8 mouse cellular contexts compared by ENCODE assay signal in genomic region chrX:99463962-99464361, GRCm38 (mm10). TPM values are rescaled to one million over a fixed set of nuclear protein-coding genes. Genes with fewer than 3 reads are reported as not detected.
DNase-seq lines count a peak whose midpoint lies in the region; ATAC-seq lines count a peak whose summit lies in the region.

No protein-coding gene starts in this region.

- H3K9me3 ChIP-seq in forebrain, embryonic 10.5 days = no peaks in the 10 kb centered on the region
- no peaks in the 10 kb centered on the region for H3K9me3 ChIP-seq in forebrain, embryonic 12.5 days
- H3K9me3 ChIP-seq in embryonic facial prominence, embryonic 14.5 days (ENCODE audit: control insufficient read depth, low read length) = no peaks in the 10 kb centered on the region
- H3K9me3 ChIP-seq in kidney, embryonic 16.5 days (ENCODE audit: low read length) = no peaks in the 10 kb centered on the region
- no peaks in the 10 kb centered on the region for H3K9me3 ChIP-seq in midbrain, embryonic 11.5 days (ENCODE audit: control insufficient read depth, low read length)

- peak; percentile 32 for DNase-seq in forebrain, embryonic 10.5 days (ENCODE audit: extremely low spot score, low spot score)
- DNase-seq in NIH3T3 (ENCODE audit: low read depth) = peak; percentile 27
- DNase-seq in embryonic facial prominence, embryonic 14.5 days (ENCODE audit: low spot score) = peak; percentile 28
- DNase-seq in midbrain, embryonic 11.5 days (ENCODE audit: low spot score, missing footprints) = peak; percentile 89
- no peak for DNase-seq in frontal cortex, postnatal 25 days (ENCODE audit: low spot score in 2 of 2)
- no peak for DNase-seq in urinary bladder, postnatal 14 days (ENCODE audit: low spot score)

- no peak overlapping the region for H3K4me2 ChIP-seq in forebrain, embryonic 12.5 days
- no peak overlapping the region for H3K4me2 ChIP-seq in embryonic facial prominence, embryonic 14.5 days (ENCODE audit: low read depth, low read length)
- H3K4me2 ChIP-seq in kidney, embryonic 16.5 days (replicated peaks; ENCODE audit: low read depth, low read length) = no peak overlapping the region
- H3K4me2 ChIP-seq in midbrain, embryonic 11.5 days = no peak overlapping the region

- no peak overlapping the region for H3K4me3 ChIP-seq in forebrain, embryonic 10.5 days
- no peak overlapping the region for H3K4me3 ChIP-seq in forebrain, embryonic 12.5 days (replicated peaks)
- no peak overlapping the region for H3K4me3 ChIP-seq in embryonic facial prominence, embryonic 14.5 days (ENCODE audit: low read depth, low read length)
- no peak overlapping the region for H3K4me3 ChIP-seq in kidney, embryonic 16.5 days (ENCODE audit: low read length)
- no peak overlapping the region for H3K4me3 ChIP-seq in midbrain, embryonic 11.5 days (ENCODE audit: low read depth, low read length)

- no peak overlapping the region for H3K27ac ChIP-seq in forebrain, embryonic 10.5 days
- no peak overlapping the region for H3K27ac ChIP-seq in forebrain, embryonic 12.5 days
- H3K27ac ChIP-seq in embryonic facial prominence, embryonic 14.5 days (replicated peaks; ENCODE audit: low read depth, low read length) = no peak overlapping the region
- H3K27ac ChIP-seq in kidney, embryonic 16.5 days (ENCODE audit: low read length) = no peak overlapping the region
- H3K27ac ChIP-seq in midbrain, embryonic 11.5 days (ENCODE audit: low read depth, low read length) = no peak overlapping the region

- no peak overlapping the region for H3K9ac ChIP-seq in forebrain, embryonic 12.5 days
- no peak overlapping the region for H3K9ac ChIP-seq in embryonic facial prominence, embryonic 14.5 days (ENCODE audit: low read depth, low read length)
- no peak overlapping the region for H3K9ac ChIP-seq in kidney, embryonic 16.5 days (replicated peaks; ENCODE audit: low read length)
- H3K9ac ChIP-seq in midbrain, embryonic 11.5 days (ENCODE audit: low read length) = no peak overlapping the region

- no peak for ATAC-seq in forebrain, embryonic 12.5 days (ENCODE audit: low FRiP score)
- ATAC-seq in embryonic facial prominence, embryonic 14.5 days (ENCODE audit: low read depth) = peak; percentile 81; the same call in 1 of the 2 replicates
- ATAC-seq in kidney, embryonic 16.5 days (ENCODE audit: low FRiP score, low TSS enrichment) = peak; percentile 92
- peak; percentile 71; the same call in 1 of the 2 replicates for ATAC-seq in midbrain, embryonic 11.5 days (ENCODE audit: low FRiP score)

- peaks cover 42% of the 10 kb centered on the region for H3K36me3 ChIP-seq in forebrain, embryonic 10.5 days (replicated peaks)
- H3K36me3 ChIP-seq in forebrain, embryonic 12.5 days (replicated peaks) = peaks cover 26% of the 10 kb centered on the region
- peaks cover 27% of the 10 kb centered on the region for H3K36me3 ChIP-seq in embryonic facial prominence, embryonic 14.5 days (ENCODE audit: control insufficient read depth, insufficient read depth, low read length)
- H3K36me3 ChIP-seq in kidney, embryonic 16.5 days (ENCODE audit: insufficient read depth, low read length) = peaks cover 22% of the 10 kb centered on the region; the same call in 1 of the 2 replicates
- 0 out of 2 replicates have a peak, but pooled peaks cover 3% of the 10 kb centered on the region for H3K36me3 ChIP-seq in midbrain, embryonic 11.5 days (ENCODE audit: control insufficient read depth, insufficient read depth, low read length)

- H3K27me3 ChIP-seq in forebrain, embryonic 10.5 days (ENCODE audit: poor library complexity, severe bottlenecking) = peaks cover 99% of the 10 kb centered on the region
- H3K27me3 ChIP-seq in forebrain, embryonic 12.5 days = peaks cover 49% of the 10 kb centered on the region
- H3K27me3 ChIP-seq in embryonic facial prominence, embryonic 14.5 days (replicated peaks; ENCODE audit: control insufficient read depth, insufficient read depth, low read length) = peaks cover 5% of the 10 kb centered on the region
- peaks cover 5% of the 10 kb centered on the region; the same call in 1 of the 2 replicates for H3K27me3 ChIP-seq in kidney, embryonic 16.5 days (ENCODE audit: insufficient read depth, low read length)
- peaks cover 16% of the 10 kb centered on the region for H3K27me3 ChIP-seq in midbrain, embryonic 11.5 days (ENCODE audit: control insufficient read depth, insufficient read depth, low read length)

- 36% methylated on average over 6 of the region's 6 CpGs for WGBS in forebrain, embryonic 10.5 days
- 35% methylated on average over 6 of the region's 6 CpGs for WGBS in forebrain, embryonic 12.5 days
- 24% methylated on average over 3 of the region's 6 CpGs for WGBS in embryonic facial prominence, embryonic 14.5 days
- 33% methylated on average over 6 of the region's 6 CpGs for WGBS in kidney, embryonic 16.5 days
- WGBS in midbrain, embryonic 11.5 days = 31% methylated on average over 6 of the region's 6 CpGs

- peaks cover 39% of the 10 kb centered on the region for H3K4me1 ChIP-seq in forebrain, embryonic 10.5 days
- H3K4me1 ChIP-seq in forebrain, embryonic 12.5 days = peaks cover 17% of the 10 kb centered on the region
- H3K4me1 ChIP-seq in embryonic facial prominence, embryonic 14.5 days (ENCODE audit: control insufficient read depth, insufficient read depth, low read length) = 0 out of 2 replicates have a peak, but pooled peaks cover 2% of the 10 kb centered on the region
- H3K4me1 ChIP-seq in kidney, embryonic 16.5 days (ENCODE audit: insufficient read depth, low read length) = peaks cover 14% of the 10 kb centered on the region; the same call in 1 of the 2 replicates
- peaks cover 18% of the 10 kb centered on the region for H3K4me1 ChIP-seq in midbrain, embryonic 11.5 days (ENCODE audit: control insufficient read depth, insufficient read depth, low read length)

RNA-seq across cellular contexts. Expression of gene Pja1, which starts 7.1 kb away (rescaled TPM):
- 209 and 217 TPM in 2 replicates for polyA plus RNA-seq in forebrain, embryonic 10.5 days (2016; fragmentation: Nextera tagmentation; extraction: Ambion mirVana)
- 272 and 301 TPM in 2 replicates for polyA plus RNA-seq in forebrain, embryonic 12.5 days (2016; fragmentation: Nextera tagmentation; extraction: Ambion mirVana)
- 158 and 175 TPM in 2 replicates for polyA plus RNA-seq in embryonic facial prominence, embryonic 14.5 days (2014; fragmentation: Nextera tagmentation; extraction: Ambion mirVana)
- 207 and 212 TPM in 2 replicates for polyA plus RNA-seq in kidney, embryonic 16.5 days (2015; fragmentation: Nextera tagmentation; extraction: Ambion mirVana)
- 213 and 222 TPM in 2 replicates for polyA plus RNA-seq in midbrain, embryonic 11.5 days (2014; fragmentation: Nextera tagmentation; extraction: Ambion mirVana)

Comparison
In these comparisons a context has a peak if more than half of its experiments do, and no peak if none do; other contexts are left out.
1. DNase-seq: peak in forebrain, embryonic 10.5 days (single experiment), NIH3T3 (single experiment), embryonic facial prominence, embryonic 14.5 days (single experiment) and midbrain, embryonic 11.5 days (single experiment); none in frontal cortex, postnatal 25 days (0 of 2) and urinary bladder, postnatal 14 days (single experiment).